Mouse (Mus musculus): ENCODE data around the gene Pus7.

GRCm38 (mm10) chr5:23721956-23722355 lies 61.6 kb downstream of the Pus7 start:
- TF ChIP-seq GATA1 (IDR thresholded peaks at IDR 0.05; ENCODE audit: low read length) = no peak
- no peak for TF ChIP-seq TAL1 (IDR thresholded peaks at IDR 0.05; ENCODE audit: low read length)
